Mouse (Mus musculus) ES-Bruce4 (cell line): Measurements from ENCODE around the gene Stard3nl. TPM values are rescaled to one million over a fixed set of nuclear protein-coding genes. Genes with fewer than 3 reads are reported as not detected.

Experiments
- H3K27ac ChIP-seq: 2 replicates; pipeline ENCODE4 v1.5.1; 2012; ENCODE audit warnings: low read length, inconsistent platforms; ENCODE audit not compliant: insufficient read depth
- H3K27me3 ChIP-seq: 2 replicates; pipeline ENCODE4 v1.6.1; 2012; ENCODE audit warnings: mild to moderate bottlenecking, low read length, inconsistent platforms; ENCODE audit not compliant: control insufficient read depth, poor library complexity, insufficient read depth, severe bottlenecking
- H3K36me3 ChIP-seq: 2 replicates; pipeline ENCODE4 v1.6.1; 2012; ENCODE audit warnings: inconsistent platforms, mild to moderate bottlenecking, low read length, moderate library complexity; ENCODE audit not compliant: control insufficient read depth, poor library complexity, insufficient read depth, severe bottlenecking
- H3K4me1 ChIP-seq: one replicate; pipeline ENCODE4 v1.8.1; 2011; ENCODE audit warnings: low read length; ENCODE audit not compliant: control insufficient read depth, insufficient read depth
- H3K4me3 ChIP-seq: 2 replicates; pipeline ENCODE4 v1.5.1; 2011; ENCODE audit warnings: low read depth, mild to moderate bottlenecking, low read length
- H3K9ac ChIP-seq: 2 replicates; pipeline ENCODE4 v1.6.1; 2012; ENCODE audit warnings: low read depth, mild to moderate bottlenecking, inconsistent platforms; ENCODE audit not compliant: poor library complexity, severe bottlenecking
- H3K9me3 ChIP-seq: replicated peaks from 2 replicates; pipeline ENCODE4 v1.6.1; 2012; ENCODE audit warnings: mild to moderate bottlenecking, low read length, inconsistent platforms; ENCODE audit not compliant: control insufficient read depth, poor library complexity, insufficient read depth, severe bottlenecking
- CTCF ChIP-seq: IDR thresholded peaks from one replicate; pipeline ENCODE4 v1.8.1; 2011; ENCODE audit warnings: low read depth, low read length
- EP300 ChIP-seq: IDR thresholded peaks from 2 replicates; pipeline ENCODE4 v1.6.1; 2011; ENCODE audit warnings: low read depth, low read length; ENCODE audit not compliant: insufficient read depth
- POLR2A ChIP-seq: IDR thresholded peaks from one replicate; pipeline ENCODE4 v1.8.1; 2011; ENCODE audit warnings: low read length; ENCODE audit not compliant: insufficient read depth
- polyA plus RNA-seq: library from polyadenylated mRNA; stranded (reverse); fragments of >200 nt; gene quantifications from 2 replicates; pipeline ENCODE4 v1.2.4, GENCODE M21; 2011; ENCODE audit warnings: low read depth; ENCODE audit not compliant: missing spikeins, insufficient read depth, insufficient read length

Stard3nl gene
- polyA plus RNA-seq, 1 experiment, result 63.7 TPM

GRCm38 (mm10) chr13:19417885-19418521, 22.4 kb upstream of the Stard3nl start:
- TF ChIP-seq CTCF (no peak), POLR2A (no peak), EP300 (no peak)
- H3K4me3 ChIP-seq, result no peak overlapping the region
- no peaks in the 10 kb centered on the region for H3K36me3 ChIP-seq
- no peak overlapping the region for H3K9ac ChIP-seq
- H3K9me3 ChIP-seq, result no peaks in the 10 kb centered on the region
- H3K4me1 ChIP-seq, result no peaks in the 10 kb centered on the region
- no peak overlapping the region for H3K27ac ChIP-seq
- H3K27me3 ChIP-seq, result no peaks in the 10 kb centered on the region

- H3K4me3 ChIP-seq, result no peak overlapping the region
- H3K9ac ChIP-seq, result no peak overlapping the region
- H3K4me1 ChIP-seq, result no peaks in the 10 kb centered on the region
- no peaks in the 10 kb centered on the region for H3K9me3 ChIP-seq
- TF ChIP-seq POLR2A (no peak), EP300 (no peak), CTCF (no peak)
- no peaks in the 10 kb centered on the region for H3K36me3 ChIP-seq
- no peaks in the 10 kb centered on the region for H3K27me3 ChIP-seq
- H3K27ac ChIP-seq, result no peak overlapping the region
These were observed 20.4 kb upstream of the Stard3nl start for GRCm38 (mm10) chr13:19415894-19416531.

GRCm38 (mm10) chr13:19415337-19415736, 19.7 kb upstream of the Stard3nl start:
- H3K27ac ChIP-seq, result no peak overlapping the region

GRCm38 (mm10) chr13:19412334-19412939, 16.8 kb upstream of the Stard3nl start:
- TF ChIP-seq CTCF (no peak), POLR2A (no peak), EP300 (no peak)

More at GRCm38 (mm10) chr13:19415337-19415736, 19.7 kb upstream of the Stard3nl start:
- H3K4me1 ChIP-seq, result no peaks in the 10 kb centered on the region
- H3K4me3 ChIP-seq, result no peak overlapping the region
- H3K36me3 ChIP-seq, result no peaks in the 10 kb centered on the region
- TF ChIP-seq POLR2A (no peak), EP300 (no peak), CTCF (no peak)
- H3K27me3 ChIP-seq, result no peaks in the 10 kb centered on the region
- H3K9me3 ChIP-seq, result no peaks in the 10 kb centered on the region
- no peak overlapping the region for H3K9ac ChIP-seq

GRCm38 (mm10) chr13:19411886-19412285, 16.3 kb upstream of the Stard3nl start:
- Histone ChIP-seq H3K4me3 (no peak overlapping the region), H3K27me3 (no peaks in the 10 kb centered on the region), H3K9me3 (no peaks in the 10 kb centered on the region), H3K36me3 (no peaks in the 10 kb centered on the region), H3K27ac (no peak overlapping the region), H3K9ac (no peak overlapping the region), H3K4me1 (no peaks in the 10 kb centered on the region)
- no peak for TF ChIP-seq CTCF
- no peak for TF ChIP-seq POLR2A
- no peak for TF ChIP-seq EP300

More at GRCm38 (mm10) chr13:19412334-19412939, 16.8 kb upstream of the Stard3nl start:
- no peak overlapping the region for H3K27ac ChIP-seq
- no peak overlapping the region for H3K9ac ChIP-seq
- H3K9me3 ChIP-seq, result no peaks in the 10 kb centered on the region
- H3K4me3 ChIP-seq, result no peak overlapping the region
- no peaks in the 10 kb centered on the region for H3K27me3 ChIP-seq
- no peaks in the 10 kb centered on the region for H3K36me3 ChIP-seq
- H3K4me1 ChIP-seq, result no peaks in the 10 kb centered on the region

- H3K4me3 ChIP-seq, result no peak overlapping the region
- no peak overlapping the region for H3K27ac ChIP-seq
- no peaks in the 10 kb centered on the region for H3K4me1 ChIP-seq
- H3K9me3 ChIP-seq, result no peaks in the 10 kb centered on the region
- H3K36me3 ChIP-seq, result no peaks in the 10 kb centered on the region
- H3K27me3 ChIP-seq, result no peaks in the 10 kb centered on the region
- TF ChIP-seq CTCF (no peak), POLR2A (no peak), EP300 (no peak)
- H3K9ac ChIP-seq, result no peak overlapping the region
These were observed 15.1 kb upstream of the Stard3nl start for GRCm38 (mm10) chr13:19410694-19411093.
